ENCODE assay signal across 8 mouse cellular contexts in the genomic region with DNA sequence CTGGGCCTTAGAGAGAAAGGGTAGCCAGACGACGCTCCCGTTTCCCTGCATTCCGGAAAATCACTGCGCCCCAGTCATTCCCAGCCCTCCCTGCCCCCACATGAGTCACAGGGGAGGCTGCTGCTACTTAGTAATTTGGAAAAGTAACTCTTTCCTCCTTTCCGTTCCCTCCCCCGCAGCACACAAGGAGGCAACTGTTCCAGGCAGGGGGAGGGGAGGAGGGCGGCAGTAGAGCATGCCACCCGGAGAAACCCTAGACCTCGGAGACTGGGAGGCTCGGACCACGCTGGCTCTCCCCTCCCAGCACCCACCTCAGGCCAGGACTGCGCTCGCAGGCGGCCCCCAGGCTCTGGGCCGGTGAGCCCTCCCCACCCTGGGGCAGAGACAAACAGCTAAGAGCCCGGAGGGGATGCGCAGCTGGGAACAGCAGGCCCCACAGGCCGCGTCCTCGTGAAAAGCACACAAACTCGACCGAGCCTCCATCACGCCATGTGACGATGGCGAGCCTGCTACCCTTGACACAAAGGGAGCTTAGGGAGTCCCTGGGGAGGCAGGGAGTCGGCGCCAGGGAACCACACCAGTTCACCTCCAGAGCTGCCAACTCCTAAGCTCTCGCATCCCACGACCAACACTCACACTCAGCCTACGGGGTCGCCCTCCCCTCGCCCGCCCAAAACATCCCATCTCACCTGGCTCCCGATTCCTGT. TPM values are rescaled to one million over a fixed set of nuclear protein-coding genes. Genes with fewer than 3 reads are reported as not detected.
A peak's percentile ranks its signal among the peaks of the same experiment; 100 is the strongest.
DNase-seq lines count a peak whose midpoint lies in the region; ATAC-seq and TF ChIP-seq lines count a peak whose summit lies in the region.

No protein-coding gene starts in this region.

- 0% methylated on average over 35 of the region's 35 CpGs for WGBS in forebrain, postnatal 0 days
- WGBS in lung, postnatal 0 days: 1% methylated on average over 24 of the region's 35 CpGs

- H3K27ac ChIP-seq in forebrain, postnatal 0 days (ENCODE audit: low read depth, low read length): peak overlapping the region; percentile 100
- peak overlapping the region; percentile 100 for H3K27ac ChIP-seq in lung, postnatal 0 days (ENCODE audit: low read length)

- TF ChIP-seq CTCF in forebrain, postnatal 0 days (IDR thresholded peaks at IDR 0.05; ENCODE audit: low read depth): no peak
- no peak for TF ChIP-seq CTCF in lung, postnatal 0 days (IDR thresholded peaks at IDR 0.05)

- peak overlapping the region; percentile 88 for H3K4me2 ChIP-seq in forebrain, postnatal 0 days (ENCODE audit: low read depth)
- peak overlapping the region; percentile 94 for H3K4me2 ChIP-seq in lung, postnatal 0 days (replicated peaks; ENCODE audit: low read depth, low read length)

- H3K4me1 ChIP-seq in forebrain, postnatal 0 days (ENCODE audit: insufficient read depth): peaks cover 9% of the 10 kb centered on the region; the same call in 1 of the 2 replicates
- H3K4me1 ChIP-seq in lung, postnatal 0 days (ENCODE audit: insufficient read depth, low read depth, low read length): peaks cover 17% of the 10 kb centered on the region; the same call in 1 of the 2 replicates

- DNase-seq in ES-CJ7 (ENCODE audit: low read depth, low spot score): peak; percentile 88
- DNase-seq in cerebellum, adult 11 months: peak; percentile 80
- peak; percentile 85 for DNase-seq in forebrain, postnatal 0 days
- peak; percentile 88 for DNase-seq in heart, postnatal 4 days
- peak; percentile 95 for DNase-seq in layer of hippocampus, adult 9-11 months
- peak; percentile 98 for DNase-seq in lung, postnatal 0 days (ENCODE audit: low spot score)
- DNase-seq in retina, postnatal 1 day: peak; percentile 87
- peak; percentile 62 to 75 for DNase-seq in thymus, postnatal 36 days

- H3K36me3 ChIP-seq in forebrain, postnatal 0 days (ENCODE audit: insufficient read depth): peaks cover 15% of the 10 kb centered on the region
- peaks cover 7% of the 10 kb centered on the region for H3K36me3 ChIP-seq in lung, postnatal 0 days (ENCODE audit: insufficient read depth, low read length)

- peak overlapping the region; percentile 59 for H3K4me3 ChIP-seq in forebrain, postnatal 0 days (ENCODE audit: low read depth, low read length)
- H3K4me3 ChIP-seq in lung, postnatal 0 days (ENCODE audit: low read depth, low read length): peak overlapping the region; percentile 92

- peak overlapping the region; percentile 87 for H3K9ac ChIP-seq in forebrain, postnatal 0 days
- peak overlapping the region; percentile 96 for H3K9ac ChIP-seq in lung, postnatal 0 days (replicated peaks; ENCODE audit: low read depth)

- H3K27me3 ChIP-seq in forebrain, postnatal 0 days (ENCODE audit: insufficient read depth, low read length): no peaks in the 10 kb centered on the region
- H3K27me3 ChIP-seq in lung, postnatal 0 days (replicated peaks; ENCODE audit: insufficient read depth, low read length): no peaks in the 10 kb centered on the region

- peak; percentile 12 for ATAC-seq in forebrain, postnatal 0 days
- ATAC-seq in lung, postnatal 0 days: peak; percentile 39

- peak; percentile 69; the same call in 1 of the 2 replicates for TF ChIP-seq EP300 in lung, postnatal 0 days (IDR thresholded peaks at IDR 0.05)

- no peaks in the 10 kb centered on the region for H3K9me3 ChIP-seq in forebrain, postnatal 0 days (ENCODE audit: low read length)
- H3K9me3 ChIP-seq in lung, postnatal 0 days (ENCODE audit: low read length): no peaks in the 10 kb centered on the region

RNA-seq across cellular contexts. Expression of a gene that starts 1.1 kb away (rescaled TPM):
- total RNA-seq in forebrain, postnatal 0 days (2014; rRNA removed): 191 and 219 TPM in 2 replicates
- polyA plus RNA-seq in forebrain, postnatal 0 days (2015; fragmentation: Nextera tagmentation; extraction: Ambion mirVana): 122 and 129 TPM in 2 replicates
- total RNA-seq in heart, postnatal 4 days (2021): 100 to 1,000 TPM; 125 to 128 TPM
- 80.2 and 80.3 TPM in 2 replicates for polyA plus RNA-seq in lung, postnatal 0 days (2015; fragmentation: Nextera tagmentation; extraction: Ambion mirVana)

RNA-seq across cellular contexts. Expression of a gene that starts 2.0 kb away (rescaled TPM):
- 21.5 and 25.7 TPM in 2 replicates for total RNA-seq in forebrain, postnatal 0 days (2014; rRNA removed)
- 19.2 and 23.5 TPM in 2 replicates for polyA plus RNA-seq in forebrain, postnatal 0 days (2015; fragmentation: Nextera tagmentation; extraction: Ambion mirVana)
- total RNA-seq in heart, postnatal 4 days (2021): 1 to 10 TPM; 5.6 to 6.0 TPM
- 20.7 and 23.9 TPM in 2 replicates for polyA plus RNA-seq in lung, postnatal 0 days (2015; fragmentation: Nextera tagmentation; extraction: Ambion mirVana)

RNA-seq across cellular contexts. Expression of a gene that starts 21.8 kb away (rescaled TPM):
- total RNA-seq in forebrain, postnatal 0 days (2014; rRNA removed): 2.2 and 2.4 TPM in 2 replicates
- polyA plus RNA-seq in forebrain, postnatal 0 days (2015; fragmentation: Nextera tagmentation; extraction: Ambion mirVana): 0.72 and 1.0 TPM in 2 replicates
- under 1 TPM; 0.55 to 0.72 TPM for total RNA-seq in heart, postnatal 4 days (2021)
- 1.8 and 2.2 TPM in 2 replicates for polyA plus RNA-seq in lung, postnatal 0 days (2015; fragmentation: Nextera tagmentation; extraction: Ambion mirVana)

RNA-seq across cellular contexts. Expression of a gene that starts 29.2 kb away (rescaled TPM):
- not detected in 2 replicates for total RNA-seq in forebrain, postnatal 0 days (2014; rRNA removed)
- polyA plus RNA-seq in forebrain, postnatal 0 days (2015; fragmentation: Nextera tagmentation; extraction: Ambion mirVana): 0.13 TPM in 1 of 2 replicates, not detected in the other
- not detected for total RNA-seq in heart, postnatal 4 days (2021)
- polyA plus RNA-seq in lung, postnatal 0 days (2015; fragmentation: Nextera tagmentation; extraction: Ambion mirVana): 0.48 and 1.1 TPM in 2 replicates

RNA-seq across cellular contexts. Expression of a gene that starts 31.5 kb away (rescaled TPM):
- total RNA-seq in forebrain, postnatal 0 days (2014; rRNA removed): 0.62 and 2.8 TPM in 2 replicates
- 1.5 and 1.7 TPM in 2 replicates for polyA plus RNA-seq in forebrain, postnatal 0 days (2015; fragmentation: Nextera tagmentation; extraction: Ambion mirVana)
- under 1 TPM; 0.26 to 0.68 TPM for total RNA-seq in heart, postnatal 4 days (2021)
- polyA plus RNA-seq in lung, postnatal 0 days (2015; fragmentation: Nextera tagmentation; extraction: Ambion mirVana): 6.9 and 7.2 TPM in 2 replicates

Comparison
In these comparisons a context has a peak if more than half of its experiments do, and no peak if none do; other contexts are left out.
1. Peak in every context shown above with its lines: DNase-seq, ATAC-seq, H3K4me3 ChIP-seq and H3K27ac ChIP-seq.